Mouse (Mus musculus) neural tube, embryonic 15.5 days (tissue): ENCODE data around the gene Ctnna2. TPM values are rescaled to one million over a fixed set of nuclear protein-coding genes. Genes with fewer than 3 reads are reported as not detected.

Source experiments
- ATAC-seq: fragments of 200-750 bp; cut with Nextera tagmentation; 2 replicates; pipeline ENCODE4 v1.8.0; 2017; ENCODE audit warnings: mild to moderate bottlenecking, moderate TSS enrichment, moderate library complexity; ENCODE audit not compliant: low FRiP score
- H3K27ac ChIP-seq: fragments of 300-500 bp; sonication (generic); replicated peaks from 2 replicates; pipeline ENCODE4 v1.5.1; 2015; ENCODE audit warnings: mild to moderate bottlenecking, inconsistent platforms
- H3K27me3 ChIP-seq: fragments of 300-500 bp; sonication (generic); replicated peaks from 2 replicates; pipeline ENCODE4 v1.6.1; 2015; ENCODE audit warnings: inconsistent platforms
- H3K36me3 ChIP-seq: fragments of 300-500 bp; sonication (generic); 2 replicates; pipeline ENCODE4 v1.6.1; 2015; ENCODE audit warnings: inconsistent platforms
- H3K4me1 ChIP-seq: fragments of 300-500 bp; sonication (generic); 2 replicates; pipeline ENCODE4 v1.6.1; 2015; ENCODE audit warnings: inconsistent platforms
- H3K4me2 ChIP-seq: fragments of 300-500 bp; sonication (generic); 2 replicates; pipeline ENCODE4 v1.6.1; 2015; ENCODE audit warnings: inconsistent platforms, mild to moderate bottlenecking, moderate library complexity
- H3K4me3 ChIP-seq: fragments of 300-500 bp; sonication (generic); replicated peaks from 2 replicates; pipeline ENCODE4 v1.5.1; 2015; ENCODE audit warnings: mild to moderate bottlenecking, inconsistent platforms
- H3K9ac ChIP-seq: fragments of 300-500 bp; sonication (generic); replicated peaks from 2 replicates; pipeline ENCODE4 v1.6.1; 2015; ENCODE audit warnings: mild to moderate bottlenecking, inconsistent platforms
- H3K9me3 ChIP-seq: fragments of 300-500 bp; sonication (generic); replicated peaks from 2 replicates; pipeline ENCODE4 v1.6.1; 2016; ENCODE audit warnings: inconsistent platforms
- WGBS: fragments of 180-500 bp; shearing (Covaris S2); methylation state at CpG from one replicate; pipeline ENCODE4 v1.1.7; 2015; ENCODE audit warnings: mixed read lengths; 5-methylcytosine and 5-hydroxymethylcytosine counted together
- polyA plus RNA-seq: library from polyadenylated mRNA; unstranded; fragments of >200 nt; fragmentation: Nextera tagmentation; extraction: Ambion mirVana; gene quantifications from 2 replicates; pipeline ENCODE4 v1.2.1, GENCODE M21; 2015

Gene Ctnna2
- polyA plus RNA-seq, 1 experiment from 2014 or later, result 119 TPM

DNA sequence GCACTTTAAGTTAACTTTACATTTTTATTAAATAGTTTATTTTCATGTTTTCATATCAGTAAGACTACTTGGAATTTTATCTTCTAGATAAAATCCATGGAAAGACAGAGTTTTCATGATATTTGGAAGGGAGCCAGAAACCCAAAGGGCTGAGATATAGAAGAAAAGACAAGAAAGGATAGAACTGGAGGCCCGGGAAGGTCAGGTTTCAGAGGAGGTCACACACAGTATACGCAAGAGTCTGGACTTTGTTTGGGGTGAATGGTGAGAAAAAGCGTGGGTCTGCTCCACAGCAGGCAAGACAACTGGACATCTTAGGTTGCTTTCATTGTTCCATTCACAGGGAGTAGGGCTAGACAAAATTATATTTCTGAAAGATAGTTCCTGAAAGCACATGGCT, 111.4 kb downstream of the Ctnna2 start:
- Histone ChIP-seq H3K9me3 (no peaks in the 10 kb centered on the region), H3K4me2 (no peak overlapping the region), H3K4me3 (no peak overlapping the region), H3K27ac (no peak overlapping the region), H3K27me3 (no peaks in the 10 kb centered on the region), H3K36me3 (no peaks in the 10 kb centered on the region), H3K4me1 (no peaks in the 10 kb centered on the region), H3K9ac (no peak overlapping the region)
- no peak for ATAC-seq
- 56% methylated on average over 3 of the region's 3 CpGs for WGBS

DNA sequence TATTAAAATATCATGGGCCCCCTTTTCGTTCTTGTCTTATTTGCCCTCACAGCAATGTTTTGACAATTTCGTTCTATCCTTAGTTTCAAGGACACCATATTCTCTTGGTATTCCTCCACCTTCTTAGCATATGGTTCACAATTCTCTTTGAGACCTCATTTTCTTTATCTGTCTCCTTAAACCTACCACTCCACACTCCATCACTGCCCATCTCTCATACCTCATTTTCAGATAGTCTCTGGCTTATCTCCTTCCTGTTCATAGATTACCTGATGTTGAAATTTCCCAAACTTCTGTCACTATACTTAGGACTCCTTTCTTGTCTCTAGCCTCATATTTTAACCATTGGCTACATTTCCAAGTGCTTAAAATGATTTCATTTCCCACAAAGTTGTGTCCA, 116.1 kb downstream of the Ctnna2 start:
- Histone ChIP-seq H3K4me3 (no peak overlapping the region), H3K27ac (no peak overlapping the region), H3K4me2 (no peak overlapping the region), H3K9ac (no peak overlapping the region), H3K27me3 (no peaks in the 10 kb centered on the region), H3K9me3 (no peaks in the 10 kb centered on the region), H3K36me3 (no peaks in the 10 kb centered on the region), H3K4me1 (no peaks in the 10 kb centered on the region)
- 92% methylated on average over 2 of the region's 2 CpGs for WGBS
- no peak for ATAC-seq

DNA sequence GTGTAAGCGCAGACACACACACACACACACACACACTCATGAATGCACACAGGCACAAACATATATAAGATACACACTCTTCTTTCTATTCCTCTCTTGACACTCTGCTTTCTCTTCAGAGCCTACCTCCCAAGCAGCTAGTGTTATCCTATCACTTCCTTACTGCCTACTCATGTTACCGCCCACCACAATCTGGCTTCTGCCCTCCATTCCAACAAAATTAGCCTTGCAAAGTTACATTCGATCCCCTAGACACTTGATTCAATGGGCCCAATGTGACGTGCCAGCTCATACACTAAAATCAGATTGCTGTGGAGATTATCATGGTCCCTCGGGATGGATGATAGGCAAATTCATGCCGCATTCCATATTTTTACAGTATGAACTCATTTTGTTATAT, 116.7 kb downstream of the Ctnna2 start:
- Histone ChIP-seq H3K9me3 (no peaks in the 10 kb centered on the region), H3K36me3 (no peaks in the 10 kb centered on the region), H3K27ac (no peak overlapping the region), H3K4me3 (no peak overlapping the region), H3K4me2 (no peak overlapping the region), H3K27me3 (no peaks in the 10 kb centered on the region), H3K4me1 (no peaks in the 10 kb centered on the region), H3K9ac (no peak overlapping the region)
- 80% methylated on average over 6 of the region's 6 CpGs for WGBS
- no peak for ATAC-seq

DNA sequence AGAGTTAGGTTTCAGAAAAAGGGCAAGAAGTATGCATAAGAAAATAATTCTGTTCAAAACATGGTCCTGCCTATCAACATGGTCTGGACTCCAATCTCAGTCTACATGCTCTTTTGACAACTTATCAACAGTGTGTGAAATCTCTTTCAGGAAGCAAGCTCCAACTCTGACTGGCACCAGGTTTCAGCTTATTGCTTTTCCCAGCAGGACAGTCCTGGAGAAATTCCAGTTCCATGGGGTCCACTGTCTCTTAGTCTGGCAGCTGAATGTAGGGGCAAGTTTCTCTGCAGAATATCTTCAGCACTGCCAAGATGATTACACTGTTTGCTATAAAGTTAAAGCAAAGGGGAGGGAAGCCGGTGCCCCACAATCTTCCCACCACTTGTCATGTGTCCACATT, 130.1 kb downstream of the Ctnna2 start:
- no peak for ATAC-seq

DNA sequence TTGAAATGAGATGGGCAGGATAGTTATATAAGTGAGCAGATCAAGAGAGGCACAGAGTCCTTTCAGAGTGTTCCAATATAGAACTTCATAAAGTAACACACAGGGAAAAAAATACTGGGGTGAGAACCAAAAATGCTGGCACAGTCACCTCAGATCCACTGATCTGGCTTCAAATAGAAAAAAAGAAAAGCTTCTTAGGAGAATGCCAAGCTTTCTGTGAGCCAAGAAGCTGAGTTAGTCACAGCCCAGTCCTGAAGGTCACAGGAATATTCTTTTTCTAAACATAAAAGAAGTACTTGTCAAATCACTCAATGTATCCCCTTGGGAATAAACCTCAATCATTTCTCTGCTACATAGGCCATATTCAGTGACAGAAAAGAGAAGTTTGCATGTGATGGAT, 130.7 kb downstream of the Ctnna2 start:
- ATAC-seq, result no peak
- no peak overlapping the region for H3K9ac ChIP-seq
- no peak overlapping the region for H3K4me3 ChIP-seq
- peaks cover 11% of the 10 kb centered on the region for H3K4me1 ChIP-seq
- no peaks in the 10 kb centered on the region for H3K36me3 ChIP-seq
- no peaks in the 10 kb centered on the region for H3K27me3 ChIP-seq
- H3K27ac ChIP-seq, result no peak overlapping the region
- no peaks in the 10 kb centered on the region for H3K9me3 ChIP-seq
- no peak overlapping the region for H3K4me2 ChIP-seq

More for the DNA sequence above, 130.1 kb downstream of the Ctnna2 start:
- H3K4me3 ChIP-seq, result no peak overlapping the region
- H3K9ac ChIP-seq, result no peak overlapping the region
- H3K36me3 ChIP-seq, result no peaks in the 10 kb centered on the region
- peaks cover 11% of the 10 kb centered on the region for H3K4me1 ChIP-seq
- H3K9me3 ChIP-seq, result no peaks in the 10 kb centered on the region
- H3K27ac ChIP-seq, result no peak overlapping the region
- H3K4me2 ChIP-seq, result no peak overlapping the region
- 84% methylated on average over 1 of the region's 1 CpGs for WGBS
- no peaks in the 10 kb centered on the region for H3K27me3 ChIP-seq

DNA sequence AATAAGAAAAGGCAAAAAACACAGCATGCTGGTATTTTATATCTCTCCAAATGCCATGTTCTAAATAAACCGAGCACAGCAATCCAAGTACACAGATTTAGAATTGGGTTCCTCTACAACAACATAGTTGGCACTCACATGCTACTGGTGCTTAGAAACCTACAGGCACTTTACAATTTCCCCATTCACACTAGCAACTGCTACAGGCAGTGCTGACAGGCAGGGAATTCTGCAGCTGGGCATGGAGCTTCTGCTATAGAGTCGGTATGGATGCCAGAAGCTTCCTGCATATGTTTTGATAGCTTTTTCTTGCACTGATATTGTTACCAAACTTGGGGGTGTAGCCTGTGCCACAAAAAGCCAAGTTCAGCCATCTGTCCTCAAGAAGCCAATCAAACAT, 131.8 kb downstream of the Ctnna2 start:
- ATAC-seq, result no peak
- no peak overlapping the region for H3K27ac ChIP-seq
- no peak overlapping the region for H3K4me2 ChIP-seq
- WGBS, result 68% methylated on average over 2 of the region's 2 CpGs
- H3K36me3 ChIP-seq, result no peaks in the 10 kb centered on the region
- no peaks in the 10 kb centered on the region for H3K9me3 ChIP-seq
- no peak overlapping the region for H3K4me3 ChIP-seq
- H3K27me3 ChIP-seq, result no peaks in the 10 kb centered on the region
- peaks cover 11% of the 10 kb centered on the region for H3K4me1 ChIP-seq
- H3K9ac ChIP-seq, result no peak overlapping the region

DNA sequence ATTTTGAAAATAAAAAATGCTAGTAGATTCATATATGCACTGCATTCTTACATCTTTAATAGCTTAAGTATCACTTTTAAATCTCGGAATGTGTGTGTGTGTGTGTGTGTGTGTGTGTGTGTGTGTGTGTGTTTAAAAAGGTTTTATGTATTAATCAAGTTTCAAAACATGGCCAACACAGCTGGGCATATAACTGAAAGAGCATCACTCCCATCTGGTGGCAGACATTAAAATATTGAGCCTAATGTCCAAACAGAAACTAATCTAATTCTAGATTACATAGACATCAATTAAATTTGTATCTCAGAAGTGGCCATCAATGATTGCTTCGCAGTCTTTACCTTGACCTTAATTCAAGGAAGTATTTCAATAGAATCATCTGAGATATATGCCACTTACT, 140.4 kb downstream of the Ctnna2 start:
- Histone ChIP-seq H3K9ac (no peak overlapping the region), H3K27me3 (no peaks in the 10 kb centered on the region), H3K27ac (no peak overlapping the region), H3K9me3 (no peaks in the 10 kb centered on the region), H3K36me3 (no peaks in the 10 kb centered on the region), H3K4me1 (no peaks in the 10 kb centered on the region), H3K4me3 (no peak overlapping the region), H3K4me2 (no peak overlapping the region)
- no peak for ATAC-seq
- 79% methylated on average over 2 of the region's 2 CpGs for WGBS

DNA sequence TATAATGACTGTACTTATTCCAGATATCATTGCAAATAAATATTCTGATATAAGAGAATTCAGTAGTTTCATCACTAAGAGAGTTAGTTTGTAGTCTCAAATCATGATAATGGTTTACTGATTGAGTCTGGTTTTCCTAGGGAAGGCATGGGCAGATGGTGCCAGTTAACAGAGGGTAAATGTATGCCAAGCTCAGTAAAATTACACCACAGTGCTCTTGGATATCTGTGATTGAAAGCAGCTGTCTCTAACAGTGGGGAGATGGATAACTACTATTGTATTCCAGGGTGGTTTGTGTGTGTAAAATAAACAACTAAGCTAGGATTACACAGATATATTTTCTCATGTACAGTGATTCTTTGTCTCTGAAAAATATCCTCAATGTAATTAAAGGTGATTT, 140.8 kb downstream of the Ctnna2 start:
- Histone ChIP-seq H3K4me1 (no peaks in the 10 kb centered on the region), H3K36me3 (no peaks in the 10 kb centered on the region), H3K9me3 (no peaks in the 10 kb centered on the region), H3K4me3 (no peak overlapping the region), H3K27me3 (no peaks in the 10 kb centered on the region), H3K27ac (no peak overlapping the region), H3K9ac (no peak overlapping the region), H3K4me2 (no peak overlapping the region)
- ATAC-seq, result peak; percentile 74; the same call in 1 of the 2 replicates

DNA sequence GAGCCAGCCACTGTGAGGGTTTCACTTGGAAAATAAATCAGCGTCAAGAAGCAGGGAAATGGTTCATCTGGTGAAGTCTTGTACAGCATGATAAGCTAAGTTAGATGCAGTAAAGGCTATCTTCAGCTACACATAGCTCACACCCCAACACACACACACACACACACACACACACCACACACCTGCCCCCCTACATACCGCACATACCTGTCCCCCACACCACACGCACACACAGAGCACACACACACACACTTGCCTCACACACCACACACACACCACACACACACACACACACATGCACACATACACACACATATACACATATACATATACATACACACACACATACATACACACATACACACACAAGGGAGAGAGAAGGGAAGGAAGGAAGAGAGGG, 142.0 kb downstream of the Ctnna2 start:
- H3K27me3 ChIP-seq, result no peaks in the 10 kb centered on the region
- H3K27ac ChIP-seq, result no peak overlapping the region
- no peaks in the 10 kb centered on the region for H3K4me1 ChIP-seq
- no peak overlapping the region for H3K4me2 ChIP-seq
- no peak overlapping the region for H3K4me3 ChIP-seq
- 98% methylated on average over 3 of the region's 3 CpGs for WGBS
- no peaks in the 10 kb centered on the region for H3K9me3 ChIP-seq
- ATAC-seq, result no peak
- no peak overlapping the region for H3K9ac ChIP-seq
- H3K36me3 ChIP-seq, result no peaks in the 10 kb centered on the region

DNA sequence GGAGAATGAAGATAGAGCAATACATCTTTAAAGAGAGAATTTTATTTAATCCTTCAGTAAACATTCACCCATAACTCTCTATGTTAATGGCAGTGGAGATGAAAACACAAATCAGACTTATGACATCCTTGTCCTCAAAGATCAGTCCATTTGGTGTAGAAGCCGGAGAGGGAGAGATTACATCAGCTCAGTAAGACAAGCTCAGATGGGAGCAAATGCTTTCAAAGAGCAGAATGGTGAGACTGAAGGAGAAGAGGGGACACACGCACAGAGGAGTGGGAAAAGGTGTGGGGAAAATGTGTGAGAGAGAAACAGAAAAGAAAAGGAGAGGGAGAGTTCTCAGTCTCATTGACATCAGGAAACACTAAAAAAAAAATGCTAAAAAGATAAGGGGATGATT, 144.8 kb downstream of the Ctnna2 start:
- H3K27me3 ChIP-seq, result no peaks in the 10 kb centered on the region
- no peaks in the 10 kb centered on the region for H3K4me1 ChIP-seq
- no peak overlapping the region for H3K4me2 ChIP-seq
- no peak overlapping the region for H3K27ac ChIP-seq
- no peak overlapping the region for H3K9ac ChIP-seq
- no peak for ATAC-seq
- WGBS, result 76% methylated on average over 2 of the region's 2 CpGs
- H3K4me3 ChIP-seq, result no peak overlapping the region
- no peaks in the 10 kb centered on the region for H3K9me3 ChIP-seq
- no peaks in the 10 kb centered on the region for H3K36me3 ChIP-seq

DNA sequence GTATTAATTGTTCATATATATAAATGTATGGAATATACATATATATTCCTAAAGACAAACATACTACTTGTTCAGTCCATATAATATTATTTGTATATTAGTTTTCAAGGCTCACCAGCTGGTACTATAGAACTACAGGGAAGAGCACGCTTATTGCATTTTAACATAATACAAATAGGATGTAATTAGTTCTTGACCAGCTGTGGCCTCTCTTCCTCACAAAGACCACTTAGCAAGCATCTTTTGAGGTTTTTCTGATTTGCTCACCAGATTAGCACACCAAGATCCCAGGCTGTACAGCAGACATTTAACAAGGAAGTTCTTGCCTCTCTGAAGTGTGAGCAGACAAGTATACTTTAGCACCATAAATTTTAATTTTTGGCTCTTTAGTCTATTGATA, 152.0 kb downstream of the Ctnna2 start:
- Histone ChIP-seq H3K4me1 (no peaks in the 10 kb centered on the region), H3K4me3 (no peak overlapping the region), H3K4me2 (no peak overlapping the region), H3K27ac (no peak overlapping the region), H3K9ac (no peak overlapping the region), H3K36me3 (no peaks in the 10 kb centered on the region), H3K9me3 (no peaks in the 10 kb centered on the region), H3K27me3 (no peaks in the 10 kb centered on the region)
- 37% methylated on average over 1 of the region's 1 CpGs for WGBS
- ATAC-seq, result no peak

DNA sequence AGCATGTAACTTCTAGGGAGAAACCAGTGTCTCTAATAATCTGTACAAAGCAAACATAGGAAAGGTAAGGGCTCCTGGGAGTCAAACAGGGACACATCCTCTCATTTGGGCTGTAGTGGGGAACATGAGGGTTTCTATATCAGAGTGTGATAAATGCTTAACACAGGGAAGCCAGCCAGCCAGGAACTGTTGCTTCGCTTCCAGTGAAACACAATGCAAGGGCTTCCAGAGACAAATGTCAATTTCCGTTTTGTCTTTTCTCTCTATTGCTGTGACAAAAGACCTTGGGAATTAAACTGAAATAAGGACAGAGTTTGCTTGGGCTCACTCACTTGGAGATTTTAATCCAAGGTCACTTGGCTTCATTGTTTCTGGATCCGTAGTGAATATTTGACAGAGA, 162.4 kb downstream of the Ctnna2 start:
- no peak overlapping the region for H3K9ac ChIP-seq
- no peaks in the 10 kb centered on the region for H3K27me3 ChIP-seq
- H3K4me3 ChIP-seq, result no peak overlapping the region
- H3K27ac ChIP-seq, result no peak overlapping the region
- H3K36me3 ChIP-seq, result no peaks in the 10 kb centered on the region
- H3K9me3 ChIP-seq, result no peaks in the 10 kb centered on the region
- 81% methylated on average over 3 of the region's 3 CpGs for WGBS
- no peaks in the 10 kb centered on the region for H3K4me1 ChIP-seq
- ATAC-seq, result no peak
- no peak overlapping the region for H3K4me2 ChIP-seq

DNA sequence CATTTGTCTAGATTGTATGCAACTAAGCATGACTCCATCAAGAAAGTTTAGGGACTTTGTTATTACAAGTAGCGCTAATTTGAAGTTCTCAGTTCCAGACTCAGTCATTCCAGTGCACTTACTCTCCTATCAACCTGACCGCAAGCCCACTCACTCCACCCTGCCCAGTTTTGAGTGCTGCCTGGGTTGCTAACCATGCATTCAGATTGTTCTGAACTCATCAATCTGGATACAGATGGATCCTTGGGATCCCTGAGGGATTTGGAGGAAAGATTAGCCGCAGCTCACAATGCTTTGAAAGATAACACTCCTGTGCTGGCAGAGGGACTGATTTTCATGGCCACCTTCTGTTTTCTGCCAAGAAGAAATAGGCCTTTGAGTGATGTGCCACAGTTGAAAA, 168.5 kb downstream of the Ctnna2 start:
- 74% methylated on average over 3 of the region's 3 CpGs for WGBS
- H3K9ac ChIP-seq, result no peak overlapping the region

More for the DNA sequence above, 168.5 kb downstream of the Ctnna2 start:
- ATAC-seq, result no peak
- Histone ChIP-seq H3K27me3 (no peaks in the 10 kb centered on the region), H3K9me3 (no peaks in the 10 kb centered on the region), H3K4me3 (no peak overlapping the region), H3K27ac (no peak overlapping the region), H3K36me3 (no peaks in the 10 kb centered on the region), H3K4me1 (no peaks in the 10 kb centered on the region), H3K4me2 (no peak overlapping the region)
